In the genomic region with DNA sequence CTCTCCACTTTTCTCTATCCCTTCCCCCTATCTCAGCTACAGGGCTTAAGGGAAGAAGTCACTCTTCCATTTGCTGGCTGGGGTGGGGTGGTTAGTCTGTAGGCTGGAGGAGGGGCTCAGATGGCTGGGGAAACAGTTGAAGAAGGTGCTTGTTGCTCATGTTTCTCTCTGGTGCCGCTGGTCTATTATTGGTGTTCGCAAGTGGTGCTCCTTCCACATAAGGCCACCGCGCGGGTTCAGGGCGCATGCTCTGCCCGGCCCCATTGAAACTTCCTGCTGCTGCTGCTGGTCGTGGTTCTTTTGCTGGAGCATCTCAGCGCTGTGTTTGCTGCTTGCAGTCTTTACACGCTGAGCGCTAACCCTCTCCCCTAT, we compare ENCODE assay signal across 8 mouse cellular contexts. TPM values are rescaled to one million over a fixed set of nuclear protein-coding genes. Genes with fewer than 3 reads are reported as not detected.
DNase-seq lines count a peak whose midpoint lies in the region; ATAC-seq and TF ChIP-seq lines count a peak whose summit lies in the region.

No protein-coding gene starts in this region.

- peak overlapping the region; percentile 100 for H3K9ac ChIP-seq in neural tube, embryonic 11.5 days (ENCODE audit: low read length)
- peak overlapping the region; percentile 79; the same call in 1 of the 2 replicates for H3K9ac ChIP-seq in intestine, postnatal 0 days (ENCODE audit: low read depth, low read length)
- H3K9ac ChIP-seq in midbrain, embryonic 12.5 days (replicated peaks), result peak overlapping the region; percentile 99

- peak overlapping the region; percentile 100 for H3K4me3 ChIP-seq in neural tube, embryonic 11.5 days (ENCODE audit: low read depth, low read length)
- H3K4me3 ChIP-seq in embryonic facial prominence, embryonic 10.5 days, result peak overlapping the region; percentile 99
- peak overlapping the region; percentile 73 for H3K4me3 ChIP-seq in intestine, postnatal 0 days (ENCODE audit: low read depth, low read length)
- H3K4me3 ChIP-seq in midbrain, embryonic 12.5 days, result peak overlapping the region; percentile 88

- 0% methylated on average over 11 of the region's 11 CpGs for WGBS in neural tube, embryonic 11.5 days
- under 1% methylated on average over 11 of the region's 11 CpGs for WGBS in embryonic facial prominence, embryonic 10.5 days
- under 1% methylated on average over 11 of the region's 11 CpGs for WGBS in intestine, postnatal 0 days
- WGBS in midbrain, embryonic 12.5 days, result under 1% methylated on average over 11 of the region's 11 CpGs

- no peaks in the 10 kb centered on the region for H3K27me3 ChIP-seq in neural tube, embryonic 11.5 days (ENCODE audit: control insufficient read depth, insufficient read depth, low read length)
- H3K27me3 ChIP-seq in embryonic facial prominence, embryonic 10.5 days (replicated peaks; ENCODE audit: low read depth, poor library complexity, severe bottlenecking), result no peaks in the 10 kb centered on the region
- H3K27me3 ChIP-seq in intestine, postnatal 0 days (replicated peaks; ENCODE audit: control insufficient read depth, insufficient read depth, low read length), result no peaks in the 10 kb centered on the region
- no peaks in the 10 kb centered on the region for H3K27me3 ChIP-seq in midbrain, embryonic 12.5 days

- TF ChIP-seq CTCF in intestine, postnatal 0 days (IDR thresholded peaks at IDR 0.05; ENCODE audit: low read depth), result peak; percentile 47

- peak overlapping the region; percentile 63 for H3K4me2 ChIP-seq in neural tube, embryonic 11.5 days (ENCODE audit: low read depth)
- H3K4me2 ChIP-seq in intestine, postnatal 0 days (replicated peaks; ENCODE audit: low read depth), result peak overlapping the region; percentile 82
- H3K4me2 ChIP-seq in midbrain, embryonic 12.5 days (replicated peaks), result peak overlapping the region; percentile 78

- H3K4me1 ChIP-seq in neural tube, embryonic 11.5 days (ENCODE audit: control insufficient read depth, insufficient read depth, low read length), result 0 out of 2 replicates have a peak, but pooled peaks cover 4% of the 10 kb centered on the region
- H3K4me1 ChIP-seq in embryonic facial prominence, embryonic 10.5 days, result peaks cover 14% of the 10 kb centered on the region
- 0 out of 2 replicates have a peak, but pooled peaks cover 5% of the 10 kb centered on the region for H3K4me1 ChIP-seq in intestine, postnatal 0 days (replicated peaks; ENCODE audit: control insufficient read depth, insufficient read depth, low read length)
- H3K4me1 ChIP-seq in midbrain, embryonic 12.5 days, result peaks cover 14% of the 10 kb centered on the region

- no peaks in the 10 kb centered on the region for H3K9me3 ChIP-seq in neural tube, embryonic 11.5 days (ENCODE audit: control insufficient read depth, low read length)
- no peaks in the 10 kb centered on the region for H3K9me3 ChIP-seq in embryonic facial prominence, embryonic 10.5 days
- no peaks in the 10 kb centered on the region for H3K9me3 ChIP-seq in intestine, postnatal 0 days (ENCODE audit: control insufficient read depth)
- H3K9me3 ChIP-seq in midbrain, embryonic 12.5 days, result no peaks in the 10 kb centered on the region

- H3K36me3 ChIP-seq in neural tube, embryonic 11.5 days (ENCODE audit: control insufficient read depth, insufficient read depth, low read length), result no peaks in the 10 kb centered on the region
- no peaks in the 10 kb centered on the region for H3K36me3 ChIP-seq in embryonic facial prominence, embryonic 10.5 days (replicated peaks)
- H3K36me3 ChIP-seq in intestine, postnatal 0 days (ENCODE audit: control insufficient read depth, insufficient read depth), result no peaks in the 10 kb centered on the region
- no peaks in the 10 kb centered on the region for H3K36me3 ChIP-seq in midbrain, embryonic 12.5 days

- peak; percentile 56 for ATAC-seq in neural tube, embryonic 11.5 days (ENCODE audit: insufficient read depth, low FRiP score, low TSS enrichment)
- peak; percentile 26; the same call in 1 of the 2 replicates for ATAC-seq in intestine, postnatal 0 days
- ATAC-seq in midbrain, embryonic 12.5 days (ENCODE audit: low FRiP score, low read depth), result peak; percentile 35

- peak; percentile 87 for DNase-seq in neural tube, embryonic 11.5 days (ENCODE audit: low spot score)
- no peak for DNase-seq in neural tube, embryonic 10.5 days (ENCODE audit: extremely low spot score, low spot score)
- peak; percentile 90 for DNase-seq in embryonic facial prominence, embryonic 10.5 days (ENCODE audit: low spot score)
- DNase-seq in gonadal fat pad, adult 2 months (ENCODE audit: low read depth), result peak; percentile 49
- peak; percentile 83 for DNase-seq in left cerebral cortex, postnatal 4 days
- peak; percentile 78 to 79 for DNase-seq in spleen, adult 18-20 months

- intact Hi-C loops in left cerebral cortex, postnatal 4 days (cut with DNase I), result loop anchor here (10.0 kb wide), 1 partner anchor 94 kb away; no protein-coding TSS in a partner anchor

- H3K27ac ChIP-seq in neural tube, embryonic 11.5 days (ENCODE audit: low read depth, low read length), result peak overlapping the region; percentile 91
- H3K27ac ChIP-seq in embryonic facial prominence, embryonic 10.5 days (replicated peaks), result peak overlapping the region; percentile 99
- peak overlapping the region; percentile 95 for H3K27ac ChIP-seq in intestine, postnatal 0 days (ENCODE audit: low read depth, low read length)
- H3K27ac ChIP-seq in midbrain, embryonic 12.5 days (replicated peaks), result peak overlapping the region; percentile 98

RNA-seq across cellular contexts. Expression of gene Rsf1, which starts 1.1 kb away (rescaled TPM):
- polyA plus RNA-seq in neural tube, embryonic 11.5 days (2014; fragmentation: Nextera tagmentation; extraction: Ambion mirVana), result 21.8 and 25.3 TPM in 2 replicates
- 26.2 and 27.0 TPM in 2 replicates for polyA plus RNA-seq in embryonic facial prominence, embryonic 10.5 days (2016; fragmentation: Nextera tagmentation; extraction: Ambion mirVana)
- polyA plus RNA-seq in gonadal fat pad, adult 2 months (2012; rRNA removed), result 2.2 and 3.1 TPM in 2 replicates
- polyA plus RNA-seq in intestine, postnatal 0 days (2015; fragmentation: Nextera tagmentation; extraction: Ambion mirVana), result 9.5 and 10.9 TPM in 2 replicates
- total RNA-seq in left cerebral cortex, postnatal 4 days (2021), result 10 to 100 TPM; 42.4 to 45.6 TPM
- 31.6 and 33.2 TPM in 2 replicates for polyA plus RNA-seq in midbrain, embryonic 12.5 days (2016; fragmentation: Nextera tagmentation; extraction: Ambion mirVana)

RNA-seq across cellular contexts. Expression of gene Aamdc, which starts 1.5 kb away (rescaled TPM):
- polyA plus RNA-seq in neural tube, embryonic 11.5 days (2014; fragmentation: Nextera tagmentation; extraction: Ambion mirVana), result 37.0 and 41.1 TPM in 2 replicates
- polyA plus RNA-seq in embryonic facial prominence, embryonic 10.5 days (2016; fragmentation: Nextera tagmentation; extraction: Ambion mirVana), result 35.9 and 38.0 TPM in 2 replicates
- 54.9 and 74.8 TPM in 2 replicates for polyA plus RNA-seq in gonadal fat pad, adult 2 months (2012; rRNA removed)
- polyA plus RNA-seq in intestine, postnatal 0 days (2015; fragmentation: Nextera tagmentation; extraction: Ambion mirVana), result 86.8 and 97.5 TPM in 2 replicates
- total RNA-seq in left cerebral cortex, postnatal 4 days (2021), result 10 to 100 TPM; 22.2 to 26.2 TPM
- 33.4 and 35.3 TPM in 2 replicates for polyA plus RNA-seq in midbrain, embryonic 12.5 days (2016; fragmentation: Nextera tagmentation; extraction: Ambion mirVana)
